Mouse (Mus musculus): ENCODE measurements around the gene Spag6l. TPM values are rescaled to one million over a fixed set of nuclear protein-coding genes. Genes with fewer than 3 reads are reported as not detected.

Spag6l gene
- not detected in 2 replicates for polyA plus RNA-seq (2011; ENCODE audit: insufficient read length, low read depth, missing spikeins)

GRCm38 (mm10) chr16:16828757-16829615, at the start of gene Spag6l:
Gene Spag6l (minus strand): TSS chr16:16829456.
- Histone ChIP-seq H3K4me1 (ENCODE audit: control insufficient read depth, insufficient read depth, low read length) (no peaks in the 10 kb centered on the region), H3K4me3 (ENCODE audit: insufficient read depth, low read length) (peak within 1 kb of the TSS; percentile 9; the same call in 1 of the 2 replicates), H3K27ac (ENCODE audit: insufficient read depth, low read length) (no peak within 1 kb of the TSS)
- TF ChIP-seq CTCF (IDR thresholded peaks at IDR 0.05; ENCODE audit: borderline replicate concordance, insufficient read depth, low read length) (peak; percentile 22; the same call in 1 of the 2 replicates), POLR2A (IDR thresholded peaks at IDR 0.05; ENCODE audit: low read depth, low read length) (no peak)

GRCm38 (mm10) chr16:16879025-16879424, 49.8 kb upstream of the Spag6l start:
- H3K4me3 ChIP-seq (ENCODE audit: insufficient read depth, low read length), result no peak overlapping the region
- no peak overlapping the region for H3K27ac ChIP-seq (ENCODE audit: insufficient read depth, low read length)
- no peaks in the 10 kb centered on the region for H3K4me1 ChIP-seq (ENCODE audit: control insufficient read depth, insufficient read depth, low read length)
- no peak for TF ChIP-seq POLR2A (IDR thresholded peaks at IDR 0.05; ENCODE audit: low read depth, low read length)
- TF ChIP-seq CTCF (IDR thresholded peaks at IDR 0.05; ENCODE audit: borderline replicate concordance, insufficient read depth, low read length), result no peak

- Histone ChIP-seq H3K4me1 (ENCODE audit: control insufficient read depth, insufficient read depth, low read length) (no peaks in the 10 kb centered on the region; the same call in none of the 2 replicates), H3K4me3 (ENCODE audit: insufficient read depth, low read length) (peak within 1 kb of the TSS; percentile 89), H3K27ac (ENCODE audit: insufficient read depth, low read length) (peak within 1 kb of the TSS; percentile 95)
- TF ChIP-seq CTCF (IDR thresholded peaks at IDR 0.05; ENCODE audit: borderline replicate concordance, insufficient read depth, low read length), result no peak
- TF ChIP-seq POLR2A (IDR thresholded peaks at IDR 0.05; ENCODE audit: low read depth, low read length), result peak; percentile 73
These were observed 41.5 kb upstream of the Spag6l start, which contains the start of the genes Top3b and Vpreb1 for GRCm38 (mm10) chr16:16870617-16871331. Gene Top3b (plus strand): TSS chr16:16870736. Gene Vpreb1 (minus strand): TSS chr16:16870843.

- peak overlapping the region; percentile 0; the same call in 1 of the 2 replicates for H3K27ac ChIP-seq (ENCODE audit: insufficient read depth, low read length)
- 0 out of 2 replicates have a peak overlapping the region, but pooled peaks have one; percentile 3 for H3K4me3 ChIP-seq (ENCODE audit: insufficient read depth, low read length)
- TF ChIP-seq POLR2A (IDR thresholded peaks at IDR 0.05; ENCODE audit: low read depth, low read length), result no peak
- TF ChIP-seq CTCF (IDR thresholded peaks at IDR 0.05; ENCODE audit: borderline replicate concordance, insufficient read depth, low read length), result no peak
- no peaks in the 10 kb centered on the region; the same call in none of the 2 replicates for H3K4me1 ChIP-seq (ENCODE audit: control insufficient read depth, insufficient read depth, low read length)
These were observed 41.0 kb upstream of the Spag6l start for GRCm38 (mm10) chr16:16870241-16870616.

- TF ChIP-seq CTCF (IDR thresholded peaks at IDR 0.05; ENCODE audit: borderline replicate concordance, insufficient read depth, low read length) (no peak), POLR2A (IDR thresholded peaks at IDR 0.05; ENCODE audit: low read depth, low read length) (no peak)
- no peak overlapping the region for H3K4me3 ChIP-seq (ENCODE audit: insufficient read depth, low read length)
- H3K4me1 ChIP-seq (ENCODE audit: control insufficient read depth, insufficient read depth, low read length), result no peaks in the 10 kb centered on the region
- H3K27ac ChIP-seq (ENCODE audit: insufficient read depth, low read length), result peak overlapping the region; percentile 87
These were observed 36.7 kb upstream of the Spag6l start for GRCm38 (mm10) chr16:16865696-16866561.

- no peak overlapping the region for H3K27ac ChIP-seq (ENCODE audit: insufficient read depth, low read length)
- TF ChIP-seq CTCF (IDR thresholded peaks at IDR 0.05; ENCODE audit: borderline replicate concordance, insufficient read depth, low read length) (no peak), POLR2A (IDR thresholded peaks at IDR 0.05; ENCODE audit: low read depth, low read length) (no peak)
These were observed 36.0 kb upstream of the Spag6l start for GRCm38 (mm10) chr16:16865217-16865616.

GRCm38 (mm10) chr16:16863978-16864377, 34.7 kb upstream of the Spag6l start, which contains the start of gene Igll1:
Gene Igll1 (minus strand): TSS chr16:16863985.
- TF ChIP-seq POLR2A (IDR thresholded peaks at IDR 0.05; ENCODE audit: low read depth, low read length) (no peak), CTCF (IDR thresholded peaks at IDR 0.05; ENCODE audit: borderline replicate concordance, insufficient read depth, low read length) (no peak)
- no peaks in the 10 kb centered on the region for H3K4me1 ChIP-seq (ENCODE audit: control insufficient read depth, insufficient read depth, low read length)
- no peak within 1 kb of the TSS for H3K4me3 ChIP-seq (ENCODE audit: insufficient read depth, low read length)
- no peak within 1 kb of the TSS for H3K27ac ChIP-seq (ENCODE audit: insufficient read depth, low read length)

More at GRCm38 (mm10) chr16:16865217-16865616, 36.0 kb upstream of the Spag6l start:
- Histone ChIP-seq H3K4me3 (ENCODE audit: insufficient read depth, low read length) (no peak overlapping the region), H3K4me1 (ENCODE audit: control insufficient read depth, insufficient read depth, low read length) (no peaks in the 10 kb centered on the region)

GRCm38 (mm10) chr16:16862288-16862687, 33.0 kb upstream of the Spag6l start:
- H3K4me3 ChIP-seq (ENCODE audit: insufficient read depth, low read length), result no peak overlapping the region
- no peak for TF ChIP-seq CTCF (IDR thresholded peaks at IDR 0.05; ENCODE audit: borderline replicate concordance, insufficient read depth, low read length)
- TF ChIP-seq POLR2A (IDR thresholded peaks at IDR 0.05; ENCODE audit: low read depth, low read length), result no peak
- H3K27ac ChIP-seq (ENCODE audit: insufficient read depth, low read length), result no peak overlapping the region
- no peaks in the 10 kb centered on the region for H3K4me1 ChIP-seq (ENCODE audit: control insufficient read depth, insufficient read depth, low read length)
